Mouse (Mus musculus) heart, embryonic 16.5 days (tissue): ENCODE data around the gene Dmrtb1. TPM values are rescaled to one million over a fixed set of nuclear protein-coding genes. Genes with fewer than 3 reads are reported as not detected.

ENCODE experiments used
- ATAC-seq: fragments of 200-750 bp; cut with Nextera tagmentation; replicated peaks from 2 replicates; pipeline ENCODE4 v1.8.0; 2017; ENCODE audit warnings: moderate number of reproducible peaks; ENCODE audit not compliant: insufficient read depth, low FRiP score; ENCODE audit errors: extremely low read depth
- H3K27ac ChIP-seq: fragments of 300-500 bp; sonication (generic); 2 replicates; pipeline ENCODE4 v1.5.1; 2014; ENCODE audit warnings: mild to moderate bottlenecking, low read length, control low read depth, moderate library complexity
- H3K27me3 ChIP-seq: fragments of 300-500 bp; sonication (generic); 2 replicates; pipeline ENCODE4 v1.6.1; 2014; ENCODE audit warnings: low read length, mixed read lengths; ENCODE audit not compliant: control insufficient read depth, insufficient read depth
- H3K36me3 ChIP-seq: fragments of 300-500 bp; sonication (generic); 2 replicates; pipeline ENCODE4 v1.6.1; 2014; ENCODE audit not compliant: control insufficient read depth, insufficient read depth
- H3K4me1 ChIP-seq: fragments of 300-500 bp; sonication (generic); 2 replicates; pipeline ENCODE4 v1.6.1; 2014; ENCODE audit warnings: low read length, mixed read lengths; ENCODE audit not compliant: control insufficient read depth, insufficient read depth
- H3K4me2 ChIP-seq: fragments of 300-500 bp; sonication (generic); 2 replicates; pipeline ENCODE4 v1.6.1; 2014; ENCODE audit warnings: low read depth, mild to moderate bottlenecking, control low read depth, low read length
- H3K4me3 ChIP-seq: fragments of 300-500 bp; sonication (generic); 2 replicates; pipeline ENCODE4 v1.5.1; 2014; ENCODE audit warnings: mild to moderate bottlenecking, control low read depth, low read length
- H3K9ac ChIP-seq: fragments of 300-500 bp; sonication (generic); 2 replicates; pipeline ENCODE4 v1.6.1; 2014; ENCODE audit warnings: low read length, control low read depth
- H3K9me3 ChIP-seq: fragments of 300-500 bp; sonication (generic); replicated peaks from 2 replicates; pipeline ENCODE4 v1.6.1; 2016; ENCODE audit warnings: low read length; ENCODE audit not compliant: control insufficient read depth
- WGBS: fragments of 180-500 bp; shearing (Covaris S2); extraction: QIAGEN DNeasy Blood & Tissue Kit; methylation state at CpG from one replicate; pipeline ENCODE4 v1.1.7; 2014; 5-methylcytosine and 5-hydroxymethylcytosine counted together
- polyA plus RNA-seq: library from polyadenylated mRNA; unstranded; fragments of >200 nt; fragmentation: Nextera tagmentation; extraction: Ambion mirVana; gene quantifications from 2 replicates; pipeline ENCODE4 v1.2.1, GENCODE M21; 2015

Dmrtb1 gene
- polyA plus RNA-seq, 1 experiment from 2014 or later = not detected

- 11% methylated on average over 11 of the region's 11 CpGs for WGBS
- no peak overlapping the region for H3K9ac ChIP-seq
- 0 out of 2 replicates have a peak, but pooled peaks cover 3% of the 10 kb centered on the region for H3K27me3 ChIP-seq
- H3K4me3 ChIP-seq = no peak overlapping the region
- no peak for ATAC-seq
- H3K36me3 ChIP-seq = no peaks in the 10 kb centered on the region
- H3K4me1 ChIP-seq = peaks cover 5% of the 10 kb centered on the region; the same call in 1 of the 2 replicates
- H3K4me2 ChIP-seq = no peak overlapping the region
- no peak overlapping the region for H3K27ac ChIP-seq
- H3K9me3 ChIP-seq = no peaks in the 10 kb centered on the region
These were observed 4.2 kb upstream of the Dmrtb1 start for GRCm38 (mm10) chr4:107688213-107688612.

- Histone ChIP-seq H3K4me3 (no peak overlapping the region), H3K27me3 (0 out of 2 replicates have a peak, but pooled peaks cover 3% of the 10 kb centered on the region), H3K4me1 (peaks cover 5% of the 10 kb centered on the region; the same call in 1 of the 2 replicates), H3K9me3 (no peaks in the 10 kb centered on the region), H3K4me2 (peak overlapping the region; percentile 21; the same call in 1 of the 2 replicates), H3K9ac (no peak overlapping the region), H3K27ac (no peak overlapping the region), H3K36me3 (no peaks in the 10 kb centered on the region)
- no peak for ATAC-seq
- WGBS = 24% methylated on average over 12 of the region's 12 CpGs
These were observed 3.1 kb upstream of the Dmrtb1 start for GRCm38 (mm10) chr4:107687127-107687526.

- no peak overlapping the region for H3K9ac ChIP-seq
- H3K36me3 ChIP-seq = no peaks in the 10 kb centered on the region
- 0 out of 2 replicates have a peak, but pooled peaks cover 3% of the 10 kb centered on the region for H3K27me3 ChIP-seq
- no peak overlapping the region for H3K4me2 ChIP-seq
- H3K27ac ChIP-seq = no peak overlapping the region
- H3K9me3 ChIP-seq = no peaks in the 10 kb centered on the region
- H3K4me3 ChIP-seq = no peak overlapping the region
- WGBS = 81% methylated on average over 37 of the region's 37 CpGs
- ATAC-seq = no peak
- H3K4me1 ChIP-seq = peaks cover 4% of the 10 kb centered on the region; the same call in 1 of the 2 replicates
These were observed 849 bp downstream of the Dmrtb1 start for GRCm38 (mm10) chr4:107683006-107683756.

GRCm38 (mm10) chr4:107681099-107681849 is 2.8 kb downstream of the Dmrtb1 start:
- Histone ChIP-seq H3K9me3 (no peaks in the 10 kb centered on the region), H3K27me3 (0 out of 2 replicates have a peak, but pooled peaks cover 3% of the 10 kb centered on the region), H3K36me3 (no peaks in the 10 kb centered on the region), H3K4me2 (no peak overlapping the region), H3K4me3 (no peak overlapping the region), H3K27ac (no peak overlapping the region), H3K4me1 (no peaks in the 10 kb centered on the region), H3K9ac (no peak overlapping the region)
- no peak for ATAC-seq
- 42% methylated on average over 9 of the region's 9 CpGs for WGBS

- Histone ChIP-seq H3K4me1 (no peaks in the 10 kb centered on the region), H3K9ac (no peak overlapping the region), H3K27me3 (0 out of 2 replicates have a peak, but pooled peaks cover 3% of the 10 kb centered on the region), H3K27ac (no peak overlapping the region), H3K36me3 (no peaks in the 10 kb centered on the region), H3K4me2 (no peak overlapping the region), H3K4me3 (no peak overlapping the region), H3K9me3 (no peaks in the 10 kb centered on the region)
- WGBS = 35% methylated on average over 15 of the region's 15 CpGs
- ATAC-seq = no peak
These were observed 3.5 kb downstream of the Dmrtb1 start for GRCm38 (mm10) chr4:107680311-107681098.

GRCm38 (mm10) chr4:107675645-107676044 is 8.4 kb downstream of the Dmrtb1 start:
- 66% methylated on average over 10 of the region's 10 CpGs for WGBS
- Histone ChIP-seq H3K4me2 (no peak overlapping the region), H3K4me1 (0 out of 2 replicates have a peak, but pooled peaks cover 3% of the 10 kb centered on the region), H3K4me3 (no peak overlapping the region), H3K9ac (no peak overlapping the region), H3K9me3 (no peaks in the 10 kb centered on the region), H3K36me3 (no peaks in the 10 kb centered on the region), H3K27ac (no peak overlapping the region), H3K27me3 (peaks cover 20% of the 10 kb centered on the region)
- ATAC-seq = no peak

GRCm38 (mm10) chr4:107674322-107674644 is 9.7 kb downstream of the Dmrtb1 start:
- ATAC-seq = no peak
- peaks cover 20% of the 10 kb centered on the region for H3K27me3 ChIP-seq
- no peak overlapping the region for H3K4me3 ChIP-seq

GRCm38 (mm10) chr4:107673638-107674321 is 10.2 kb downstream of the Dmrtb1 start:
- no peaks in the 10 kb centered on the region for H3K36me3 ChIP-seq
- WGBS = 20% methylated on average over 23 of the region's 23 CpGs
- no peaks in the 10 kb centered on the region for H3K9me3 ChIP-seq
- peak; percentile 73; the same call in 1 of the 2 replicates for ATAC-seq
- peaks cover 20% of the 10 kb centered on the region for H3K27me3 ChIP-seq
- H3K4me3 ChIP-seq = no peak overlapping the region
- no peak overlapping the region for H3K4me2 ChIP-seq
- H3K9ac ChIP-seq = no peak overlapping the region
- no peak overlapping the region for H3K27ac ChIP-seq
- H3K4me1 ChIP-seq = 0 out of 2 replicates have a peak, but pooled peaks cover 3% of the 10 kb centered on the region

More at GRCm38 (mm10) chr4:107674322-107674644, 9.7 kb downstream of the Dmrtb1 start:
- no peak overlapping the region for H3K27ac ChIP-seq
- 29% methylated on average over 5 of the region's 5 CpGs for WGBS
- no peaks in the 10 kb centered on the region for H3K36me3 ChIP-seq
- no peak overlapping the region for H3K4me2 ChIP-seq
- H3K9me3 ChIP-seq = no peaks in the 10 kb centered on the region
- H3K4me1 ChIP-seq = 0 out of 2 replicates have a peak, but pooled peaks cover 3% of the 10 kb centered on the region
- no peak overlapping the region for H3K9ac ChIP-seq
